Mouse (Mus musculus) heart, postnatal 0 days (tissue): ENCODE results near the gene Kif13a. TPM values are rescaled to one million over a fixed set of nuclear protein-coding genes. Genes with fewer than 3 reads are reported as not detected.

Source experiments
- ATAC-seq: fragments of 200-750 bp; cut with Nextera tagmentation; 2 replicates; pipeline ENCODE4 v1.8.0; 2017; ENCODE audit warnings: low read depth, moderate number of reproducible peaks, moderate library complexity; ENCODE audit not compliant: insufficient read depth
- DNase-seq: peaks from one replicate; pipeline ENCODE4 v3.0.0-alpha.2; 2016; ENCODE audit warnings: low spot score
- H3K27ac ChIP-seq: fragments of 300-500 bp; sonication (generic); 2 replicates; pipeline ENCODE4 v1.5.1; 2014; ENCODE audit warnings: low read depth, mild to moderate bottlenecking
- H3K27me3 ChIP-seq: fragments of 300-500 bp; sonication (generic); 2 replicates; pipeline ENCODE4 v1.6.1; 2014; ENCODE audit warnings: low read length, mixed read lengths; ENCODE audit not compliant: control insufficient read depth, insufficient read depth
- H3K36me3 ChIP-seq: fragments of 300-500 bp; sonication (generic); replicated peaks from 2 replicates; pipeline ENCODE4 v1.6.1; 2014; ENCODE audit warnings: low read length, mixed read lengths; ENCODE audit not compliant: control insufficient read depth, insufficient read depth
- H3K4me1 ChIP-seq: fragments of 300-500 bp; sonication (generic); 2 replicates; pipeline ENCODE4 v1.6.1; 2014; ENCODE audit warnings: antibody characterized with exemption; ENCODE audit not compliant: control insufficient read depth, insufficient read depth
- H3K4me2 ChIP-seq: fragments of 300-500 bp; sonication (generic); 2 replicates; pipeline ENCODE4 v1.6.1; 2014; ENCODE audit warnings: low read depth, mild to moderate bottlenecking, low read length, moderate library complexity
- H3K4me3 ChIP-seq: fragments of 300-500 bp; sonication (generic); 2 replicates; pipeline ENCODE4 v1.5.1; 2014; ENCODE audit warnings: low read depth, low read length
- H3K9ac ChIP-seq: fragments of 300-500 bp; sonication (generic); replicated peaks from 2 replicates; pipeline ENCODE4 v1.6.1; 2014; ENCODE audit warnings: low read depth, low read length, mixed read lengths
- H3K9me3 ChIP-seq: fragments of 300-500 bp; sonication (generic); replicated peaks from 2 replicates; pipeline ENCODE4 v1.6.1; 2016; ENCODE audit warnings: low read length; ENCODE audit not compliant: control insufficient read depth
- CTCF ChIP-seq: IDR thresholded peaks from 2 replicates; pipeline ENCODE4 v1.5.1; 2016; ENCODE audit warnings: antibody characterized with exemption, control low read depth, low read depth
- EP300 ChIP-seq: IDR thresholded peaks from 2 replicates; pipeline ENCODE4 v1.6.1; 2016; ENCODE audit warnings: antibody characterized with exemption, low read depth
- WGBS: fragments of 180-500 bp; shearing (Covaris S2); extraction: QIAGEN DNeasy Blood & Tissue Kit; methylation state at CpG from one replicate; pipeline ENCODE4 v1.1.7; 2014; 5-methylcytosine and 5-hydroxymethylcytosine counted together
- polyA plus RNA-seq: library from polyadenylated mRNA; unstranded; fragments of >200 nt; fragmentation: Nextera tagmentation; extraction: Ambion mirVana; gene quantifications from 2 replicates; pipeline ENCODE4 v1.2.1, GENCODE M21; 2015
- total RNA-seq: library from RNA; depleted of rRNA; stranded (reverse); fragments of >200 nt; gene quantifications from 2 replicates; pipeline ENCODE4 v1.2.3, GENCODE M21; 2014; ENCODE audit warnings: low replicate concordance; rRNA removed

Kif13a gene
- total RNA-seq (48.7 and 81.8 TPM in 2 replicates), polyA plus RNA-seq (29.8 and 36.7 TPM in 2 replicates)

DNA sequence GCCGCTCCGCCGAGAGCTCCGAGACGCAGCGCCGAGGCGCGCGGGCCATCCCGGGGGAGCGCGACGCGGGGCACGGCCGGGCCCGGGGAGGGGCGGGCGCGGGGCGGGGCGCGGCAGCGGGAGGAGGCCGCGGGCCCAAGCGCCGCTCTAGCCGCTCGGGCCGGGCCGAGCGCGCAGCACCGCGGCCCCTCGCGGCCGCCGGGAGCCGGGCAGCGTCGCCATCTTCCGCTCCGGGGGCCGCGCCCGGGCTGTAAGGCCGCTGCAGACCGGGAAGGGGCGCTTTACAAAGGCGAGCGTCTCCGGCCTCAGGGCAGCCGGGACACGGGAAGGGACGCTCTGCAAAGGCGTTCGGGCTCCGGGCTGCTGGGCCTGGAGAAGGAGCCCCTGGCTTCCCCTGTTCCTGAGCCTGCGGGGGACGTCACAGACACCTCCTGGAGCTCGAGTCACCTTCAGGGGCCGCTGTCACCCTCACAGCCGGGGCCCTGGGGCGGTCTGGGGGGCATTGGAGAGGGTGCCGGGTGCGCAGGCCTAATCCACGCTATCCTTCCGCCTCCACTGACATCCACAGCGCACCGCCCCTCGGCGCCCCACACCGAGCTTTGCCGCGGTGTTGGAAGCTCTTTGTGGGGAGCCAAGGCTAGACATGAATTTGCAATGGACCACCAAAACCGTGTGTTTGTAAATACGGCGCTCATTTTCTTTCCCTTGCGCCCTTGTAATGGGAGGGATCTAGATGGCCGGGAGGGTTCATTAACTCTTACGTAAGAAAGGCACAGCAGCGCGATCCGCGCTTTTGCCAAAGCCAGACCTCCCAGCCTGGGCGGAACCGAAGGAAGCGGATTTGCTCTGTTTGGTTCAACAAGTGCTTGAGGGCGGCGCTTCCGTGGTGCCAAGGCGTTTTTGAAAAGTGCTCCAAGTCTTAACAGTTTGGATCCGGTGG is at the start of gene Kif13a:
TSS of gene Kif13a (minus strand) at position 149 of the 940 bp plus-strand sequence.
- peaks cover 25% of the 10 kb centered on the region for H3K4me1 ChIP-seq
- H3K9me3 ChIP-seq = no peaks in the 10 kb centered on the region
- peak within 1 kb of the TSS; percentile 99 for H3K27ac ChIP-seq
- H3K4me3 ChIP-seq = peak within 1 kb of the TSS; percentile 94
- WGBS = under 1% methylated on average over 65 of the region's 96 CpGs
- peak; percentile 83 for ATAC-seq
- H3K36me3 ChIP-seq = no peaks in the 10 kb centered on the region
- H3K4me2 ChIP-seq = peak within 1 kb of the TSS; percentile 84
- TF ChIP-seq EP300 = peak; percentile 46; the same call in 1 of the 2 replicates
- no peak for TF ChIP-seq CTCF
- peak; percentile 97 for DNase-seq
- H3K9ac ChIP-seq = peak within 1 kb of the TSS; percentile 96
- no peaks in the 10 kb centered on the region for H3K27me3 ChIP-seq

DNA sequence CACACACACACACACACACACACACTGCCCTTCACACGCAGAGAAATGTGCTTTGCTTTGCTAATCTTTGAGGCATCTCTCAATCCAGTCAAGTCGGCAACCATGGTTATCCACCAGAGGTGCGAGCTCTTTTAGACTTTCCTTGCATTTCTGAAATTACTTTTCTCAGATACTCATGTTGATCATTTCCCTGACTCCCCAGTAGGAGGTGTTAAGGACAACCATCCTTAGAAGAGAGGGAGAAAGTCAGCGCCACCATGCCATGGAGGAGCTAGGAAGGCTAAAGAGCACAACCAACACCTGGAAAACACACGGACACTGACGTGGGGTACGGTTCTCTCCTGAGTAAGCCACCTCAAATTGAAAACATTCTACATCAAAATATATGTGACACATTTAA is 46.9 kb upstream of the Kif13a start:
- H3K9me3 ChIP-seq = no peaks in the 10 kb centered on the region
- no peaks in the 10 kb centered on the region for H3K36me3 ChIP-seq
- H3K4me3 ChIP-seq = no peak overlapping the region
- TF ChIP-seq CTCF = peak; percentile 30
- no peak for TF ChIP-seq EP300
- H3K27me3 ChIP-seq = no peaks in the 10 kb centered on the region
- ATAC-seq (no peak), DNase-seq (no peak)
- H3K27ac ChIP-seq = no peak overlapping the region
- H3K4me2 ChIP-seq = no peak overlapping the region
- no peak overlapping the region for H3K9ac ChIP-seq
- 80% methylated on average over 7 of the region's 7 CpGs for WGBS
- H3K4me1 ChIP-seq = peaks cover 16% of the 10 kb centered on the region

GRCm38 (mm10) chr13:46975930-46976329 is 46.3 kb upstream of the Kif13a start:
- no peak overlapping the region for H3K27ac ChIP-seq
- no peak overlapping the region for H3K4me3 ChIP-seq
- WGBS = 53% methylated on average over 4 of the region's 4 CpGs
- no peaks in the 10 kb centered on the region for H3K9me3 ChIP-seq
- no peak overlapping the region for H3K4me2 ChIP-seq
- TF ChIP-seq CTCF = no peak
- TF ChIP-seq EP300 = no peak
- no peak for ATAC-seq
- no peak for DNase-seq
- H3K4me1 ChIP-seq = peaks cover 16% of the 10 kb centered on the region
- no peak overlapping the region for H3K9ac ChIP-seq
- no peaks in the 10 kb centered on the region for H3K36me3 ChIP-seq
- H3K27me3 ChIP-seq = no peaks in the 10 kb centered on the region

DNA sequence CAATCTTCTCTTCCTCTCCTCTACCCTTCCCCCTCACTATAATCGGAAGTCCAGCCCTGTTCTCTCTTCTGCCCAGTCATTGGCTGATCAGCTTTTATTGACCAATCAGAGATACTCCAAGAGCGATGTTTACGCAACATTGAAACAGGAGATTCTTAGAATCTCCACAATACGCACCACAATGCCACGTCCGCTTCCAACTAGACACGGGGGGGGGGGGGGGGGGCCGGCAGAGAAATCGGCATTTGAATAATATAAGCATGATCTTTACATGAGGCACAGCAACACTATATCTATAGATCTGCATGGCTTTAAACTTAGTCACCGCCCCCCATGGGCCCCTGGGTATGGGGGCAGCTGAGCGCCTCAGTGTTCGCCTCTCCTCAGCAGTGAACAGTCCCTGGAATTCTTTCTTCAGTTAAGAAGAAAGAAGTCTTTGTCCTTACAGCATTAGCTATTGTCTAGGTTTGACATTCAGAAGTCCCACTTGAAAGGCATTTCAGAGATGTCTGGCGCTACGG is 45.4 kb upstream of the Kif13a start:
- WGBS = 55% methylated on average over 14 of the region's 14 CpGs
- ATAC-seq = no peak
- no peak overlapping the region for H3K4me3 ChIP-seq

GRCm38 (mm10) chr13:46970286-46970945 is 40.7 kb upstream of the Kif13a start:
- ATAC-seq (no peak), DNase-seq (no peak)
- no peaks in the 10 kb centered on the region for H3K36me3 ChIP-seq
- H3K9ac ChIP-seq = no peak overlapping the region
- H3K27ac ChIP-seq = no peak overlapping the region
- H3K27me3 ChIP-seq = no peaks in the 10 kb centered on the region
- H3K4me1 ChIP-seq = no peaks in the 10 kb centered on the region
- TF ChIP-seq EP300 (no peak), CTCF (no peak)
- WGBS = 60% methylated on average over 10 of the region's 10 CpGs
- no peak overlapping the region for H3K4me2 ChIP-seq
- no peaks in the 10 kb centered on the region for H3K9me3 ChIP-seq
- no peak overlapping the region for H3K4me3 ChIP-seq

More for the DNA sequence above, 45.4 kb upstream of the Kif13a start:
- no peak overlapping the region for H3K27ac ChIP-seq
- TF ChIP-seq CTCF = no peak
- TF ChIP-seq EP300 = no peak
- no peaks in the 10 kb centered on the region for H3K27me3 ChIP-seq
- no peak overlapping the region; the same call in 1 of the 2 replicates for H3K4me2 ChIP-seq
- no peaks in the 10 kb centered on the region for H3K9me3 ChIP-seq
- no peak for DNase-seq
- no peaks in the 10 kb centered on the region for H3K36me3 ChIP-seq
- peaks cover 11% of the 10 kb centered on the region for H3K4me1 ChIP-seq
- no peak overlapping the region for H3K9ac ChIP-seq
